Mouse (Mus musculus): ENCODE measurements around the gene Ttll3.

Gene Ttll3

GRCm38 (mm10) chr6:113388960-113389359 is at the start of gene Ttll3:
TSS of gene Ttll3 (plus strand) at chr6:113389260.
- in situ Hi-C loops (cut with MboI) = no loop called here

DNA sequence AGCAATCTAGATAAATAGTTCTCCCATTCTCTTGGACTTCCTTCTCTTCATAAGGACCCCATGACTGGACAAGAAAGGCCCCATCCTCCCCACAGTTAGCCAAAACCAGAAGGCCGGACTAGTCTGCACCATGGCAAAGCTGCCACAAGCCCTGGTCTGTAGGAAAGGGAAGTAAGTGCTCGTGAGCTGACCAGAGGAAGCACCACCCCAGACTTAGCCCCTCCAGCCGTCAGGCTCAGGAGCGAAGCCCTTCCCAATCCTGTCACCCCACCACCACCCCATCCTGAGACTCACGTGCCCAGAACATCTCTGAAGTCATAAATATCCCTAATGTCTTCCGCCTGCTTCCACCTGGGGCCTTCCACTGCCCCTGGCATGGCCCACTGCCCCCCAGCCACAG is 47.5 kb upstream of the Ttll3 start:
- in situ Hi-C loops (cut with MboI) = no loop called here

GRCm38 (mm10) chr6:113342297-113342696 is 46.8 kb upstream of the Ttll3 start:
- in situ Hi-C loops (cut with MboI) = no loop called here

- in situ Hi-C loops (cut with MboI) = no loop called here
Observed at GRCm38 (mm10) chr6:113343177-113344092, 45.6 kb upstream of the Ttll3 start, which contains the start of gene Camk1. TSS of gene Camk1 (minus strand) at chr6:113343984.

DNA sequence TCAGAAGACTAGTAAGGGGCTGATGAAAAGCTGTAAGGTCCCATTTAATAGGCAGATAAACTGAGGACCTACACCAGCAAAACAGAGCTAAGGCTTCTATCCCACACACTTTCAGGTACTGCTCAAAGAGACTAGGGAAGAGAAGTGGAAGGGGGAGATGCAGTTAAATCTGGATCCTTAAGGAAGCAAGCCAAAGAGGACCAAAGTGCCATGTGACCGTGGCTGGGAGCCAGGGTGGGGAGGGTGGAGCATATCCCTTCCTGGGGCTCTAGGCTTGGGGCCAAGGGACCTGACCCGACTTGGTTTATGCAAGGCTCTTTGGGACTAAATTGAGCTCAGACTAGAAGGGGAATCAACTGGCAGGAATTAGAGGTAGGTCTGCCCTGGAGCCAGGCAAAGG is 44.7 kb upstream of the Ttll3 start:
- in situ Hi-C loops (cut with MboI) = no loop called here

- in situ Hi-C loops (cut with MboI) = no loop called here
Observed at GRCm38 (mm10) chr6:113346897-113347296, 42.2 kb upstream of the Ttll3 start.

DNA sequence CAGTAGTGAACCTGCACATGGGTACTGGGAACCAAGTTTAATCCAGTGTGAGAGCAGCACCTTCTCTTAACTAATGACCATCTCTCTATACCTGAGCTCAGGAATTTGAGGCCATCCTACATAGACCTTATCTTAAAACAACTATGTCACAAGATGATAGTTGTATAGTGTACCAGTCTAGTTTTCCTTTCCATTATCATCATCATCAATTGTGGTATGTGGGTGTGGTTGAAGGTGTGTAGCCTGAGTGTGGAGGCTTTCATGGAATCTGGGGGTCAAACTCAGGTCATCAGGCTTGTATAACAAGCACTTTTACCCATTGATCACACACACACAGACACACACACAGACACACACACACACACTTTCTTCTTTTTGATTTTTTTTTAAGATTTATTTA is 38.5 kb upstream of the Ttll3 start:
- in situ Hi-C loops (cut with MboI) = no loop called here

- in situ Hi-C loops (cut with MboI) = no loop called here
Observed at GRCm38 (mm10) chr6:113351161-113351560, 37.9 kb upstream of the Ttll3 start.

DNA sequence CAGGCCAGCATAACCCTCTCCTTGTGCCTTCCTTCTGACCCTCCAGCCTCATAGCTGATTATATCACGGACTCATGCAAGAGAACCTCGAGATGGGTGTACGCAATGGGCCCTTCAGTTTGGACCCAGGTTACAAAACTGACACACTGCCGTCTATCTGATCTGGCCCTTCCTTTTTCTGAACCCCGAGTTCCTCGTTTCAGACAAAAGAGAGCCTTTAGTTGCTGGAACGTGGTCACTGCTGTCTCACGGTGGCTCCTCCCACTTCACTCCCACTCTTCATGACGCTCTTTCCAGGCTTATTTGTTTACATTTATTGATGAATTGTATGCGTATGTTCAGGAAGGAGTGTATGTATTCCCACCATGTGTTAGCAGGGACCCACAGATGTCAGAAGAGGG is 37.4 kb upstream of the Ttll3 start:
- in situ Hi-C loops (cut with MboI) = no loop called here

DNA sequence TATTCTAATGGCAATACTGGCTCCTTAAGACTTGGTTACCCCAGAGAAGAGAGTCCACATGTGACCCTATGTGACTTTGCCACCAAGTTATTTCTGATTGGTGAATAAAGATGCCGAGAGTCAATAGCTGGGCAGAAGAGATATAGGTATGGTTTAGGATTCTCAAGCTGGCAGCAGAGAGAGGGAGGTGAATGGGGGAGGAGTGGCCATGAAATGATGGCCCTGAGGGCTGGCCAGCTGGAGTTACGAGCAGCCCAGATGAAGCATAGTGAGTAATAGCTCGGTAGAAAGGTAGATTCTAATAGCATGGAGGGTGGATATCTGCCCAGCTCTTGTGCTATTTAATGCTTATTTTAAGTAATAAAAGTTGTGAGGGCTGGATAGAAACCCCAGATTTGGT is 36.2 kb upstream of the Ttll3 start:
- in situ Hi-C loops (cut with MboI) = no loop called here

DNA sequence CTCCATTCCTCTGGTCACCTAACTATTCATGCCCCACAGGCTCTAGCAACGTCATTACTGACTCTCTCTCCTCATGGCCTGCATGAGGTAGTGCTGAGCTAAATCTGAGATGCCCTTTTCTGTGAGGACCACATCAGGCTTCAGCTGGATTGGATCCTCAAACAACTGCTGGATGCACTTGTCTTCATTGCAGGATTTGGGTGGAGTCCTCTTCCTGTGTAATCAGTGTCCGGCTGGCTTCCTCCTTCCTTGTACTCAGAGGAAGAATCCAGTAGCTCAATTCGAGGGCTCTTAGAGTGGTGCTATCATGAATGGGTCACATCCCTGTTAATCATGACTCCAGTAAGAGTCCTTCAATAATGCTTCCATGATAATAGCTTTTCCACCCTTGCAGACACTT is 35.4 kb upstream of the Ttll3 start:
- in situ Hi-C loops (cut with MboI) = no loop called here

GRCm38 (mm10) chr6:113361476-113361875 is 27.6 kb upstream of the Ttll3 start:
- in situ Hi-C loops (cut with MboI) = no loop called here

- in situ Hi-C loops (cut with MboI) = no loop called here
Observed at GRCm38 (mm10) chr6:113362241-113362640, 26.8 kb upstream of the Ttll3 start.

DNA sequence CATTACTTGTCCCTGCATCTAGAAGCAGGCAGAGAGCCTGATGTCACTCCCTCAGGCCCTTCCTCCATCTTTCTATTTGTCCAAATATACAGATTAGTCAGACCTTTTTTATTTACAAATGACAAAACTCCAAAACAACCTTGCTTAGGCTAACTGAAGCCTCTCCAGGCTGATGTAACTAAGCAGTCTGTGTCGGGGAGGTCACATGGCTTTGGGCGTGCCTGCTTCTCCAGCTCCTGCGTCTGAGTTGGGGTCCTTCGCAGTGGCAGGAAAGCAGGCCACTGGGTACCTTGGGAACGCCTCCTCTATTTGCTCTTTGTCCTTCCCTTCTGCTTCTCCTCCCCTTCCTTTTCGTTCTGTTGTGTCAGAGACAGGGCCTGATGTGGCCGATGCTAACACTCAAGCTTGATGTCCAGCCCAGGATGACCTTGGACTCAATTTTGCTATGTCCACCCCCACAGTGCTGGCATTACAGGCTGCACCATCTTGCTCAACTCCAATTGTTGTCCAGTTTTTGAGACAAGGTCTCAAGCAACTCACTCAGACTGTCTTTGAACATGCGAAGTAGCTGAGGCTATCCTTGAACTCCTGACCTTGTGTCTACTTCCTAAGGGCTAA is 24.4 kb upstream of the Ttll3 start:
- in situ Hi-C loops (cut with MboI) = no loop called here

DNA sequence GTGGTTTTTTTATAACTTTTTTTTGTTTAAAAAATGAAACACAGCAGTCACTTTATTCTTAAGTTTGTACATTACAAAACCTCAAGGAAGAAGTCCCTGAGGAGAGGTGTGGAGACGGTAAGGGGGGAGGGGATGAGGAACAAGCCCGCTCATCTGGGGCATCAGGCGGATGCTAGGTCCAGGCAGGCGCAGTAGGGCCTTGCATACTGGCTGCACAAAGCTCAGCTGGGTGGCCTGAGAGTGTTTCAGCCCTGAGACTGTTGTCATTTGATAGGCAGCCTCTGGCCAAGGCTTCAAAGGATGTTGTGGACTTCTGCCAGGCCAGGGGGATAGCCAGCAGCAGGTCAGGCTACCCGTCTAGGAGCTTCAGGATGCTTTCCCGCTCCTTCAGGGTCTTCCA is 22.4 kb upstream of the Ttll3 start:
- in situ Hi-C loops (cut with MboI) = no loop called here

DNA sequence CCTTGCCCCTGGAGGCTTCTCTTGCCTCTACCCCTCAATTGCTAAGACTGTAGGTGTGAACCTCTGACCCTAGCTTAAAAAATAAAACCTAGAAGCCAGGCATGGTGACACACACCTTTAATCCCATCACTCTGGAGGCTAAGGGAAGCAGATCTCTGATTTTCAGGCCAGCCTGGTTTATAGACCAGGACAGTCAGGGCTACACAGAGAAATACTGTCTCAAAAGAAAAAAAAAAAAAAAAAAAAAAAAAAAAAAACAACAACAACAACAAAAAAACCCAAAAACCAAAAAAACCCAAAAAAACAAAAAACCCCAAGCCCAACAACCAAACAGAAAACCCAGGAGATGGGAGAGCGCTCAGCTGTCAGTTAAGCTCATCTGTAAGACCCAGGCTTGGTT is 21.5 kb upstream of the Ttll3 start:
- in situ Hi-C loops (cut with MboI) = no loop called here

DNA sequence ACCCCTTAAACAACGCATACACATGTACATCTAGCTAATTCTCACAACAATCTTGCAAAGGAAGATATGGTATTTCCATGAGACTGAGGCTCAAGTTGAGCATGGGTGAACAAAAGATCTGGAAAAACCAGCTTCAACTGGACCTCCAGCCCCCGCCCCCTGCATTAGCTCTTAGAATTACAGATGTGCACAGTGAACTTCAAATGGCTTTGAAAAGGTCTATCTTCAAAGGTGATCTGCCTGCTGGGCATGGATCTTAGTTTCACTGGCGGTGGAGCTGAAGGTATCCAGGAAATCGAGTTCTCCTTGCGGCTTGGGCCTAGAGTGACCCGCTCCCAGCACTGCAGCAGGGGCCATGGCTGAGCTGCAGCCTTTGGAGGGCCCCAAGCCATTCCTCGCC is 20.9 kb upstream of the Ttll3 start:
- in situ Hi-C loops (cut with MboI) = no loop called here

DNA sequence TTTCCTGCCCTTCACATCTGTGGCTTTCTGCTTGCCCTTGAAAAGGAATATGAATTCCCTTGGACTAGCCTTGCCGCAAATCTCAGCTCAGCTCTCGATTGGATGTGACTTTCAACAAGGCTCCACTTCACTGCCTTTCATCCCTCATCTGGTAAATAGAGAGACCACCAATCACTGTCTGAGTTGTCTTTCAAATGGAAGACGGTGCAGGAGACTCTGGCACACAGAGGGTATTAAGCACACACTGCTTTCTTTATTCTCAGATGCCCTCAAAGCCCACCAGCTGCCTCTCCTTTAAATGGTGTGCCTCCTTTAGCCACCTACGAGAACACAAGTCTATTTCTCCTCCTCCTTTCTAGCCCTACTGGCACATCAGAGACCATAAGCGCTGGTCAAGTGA is 20.5 kb upstream of the Ttll3 start:
- in situ Hi-C loops (cut with MboI) = no loop called here

- in situ Hi-C loops (cut with MboI) = no loop called here
Observed at GRCm38 (mm10) chr6:113370194-113370929, 18.7 kb upstream of the Ttll3 start.

- in situ Hi-C loops (cut with MboI) = no loop called here
Observed at GRCm38 (mm10) chr6:113373491-113373890, 15.6 kb upstream of the Ttll3 start.

DNA sequence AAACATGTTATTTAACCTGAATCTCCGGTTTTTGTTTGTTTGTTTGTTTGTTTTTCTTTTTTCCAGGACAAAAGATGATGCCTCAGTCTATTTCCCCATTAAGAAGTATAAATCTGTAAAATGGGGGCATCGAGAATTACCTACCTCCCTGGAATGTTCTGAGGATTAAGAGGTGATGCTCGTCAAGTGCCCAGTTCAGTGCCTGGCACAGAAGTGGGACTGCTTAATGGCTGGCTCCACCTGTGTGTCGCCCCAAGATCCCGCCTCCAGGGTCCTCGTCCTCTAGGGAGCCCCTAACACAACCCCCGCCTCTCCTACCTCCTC is 11.9 kb upstream of the Ttll3 start:
- in situ Hi-C loops (cut with MboI) = loop anchor here (5.0 kb wide), 1 partner anchor 50 kb away; the partner anchor contains the start of gene Ogg1

DNA sequence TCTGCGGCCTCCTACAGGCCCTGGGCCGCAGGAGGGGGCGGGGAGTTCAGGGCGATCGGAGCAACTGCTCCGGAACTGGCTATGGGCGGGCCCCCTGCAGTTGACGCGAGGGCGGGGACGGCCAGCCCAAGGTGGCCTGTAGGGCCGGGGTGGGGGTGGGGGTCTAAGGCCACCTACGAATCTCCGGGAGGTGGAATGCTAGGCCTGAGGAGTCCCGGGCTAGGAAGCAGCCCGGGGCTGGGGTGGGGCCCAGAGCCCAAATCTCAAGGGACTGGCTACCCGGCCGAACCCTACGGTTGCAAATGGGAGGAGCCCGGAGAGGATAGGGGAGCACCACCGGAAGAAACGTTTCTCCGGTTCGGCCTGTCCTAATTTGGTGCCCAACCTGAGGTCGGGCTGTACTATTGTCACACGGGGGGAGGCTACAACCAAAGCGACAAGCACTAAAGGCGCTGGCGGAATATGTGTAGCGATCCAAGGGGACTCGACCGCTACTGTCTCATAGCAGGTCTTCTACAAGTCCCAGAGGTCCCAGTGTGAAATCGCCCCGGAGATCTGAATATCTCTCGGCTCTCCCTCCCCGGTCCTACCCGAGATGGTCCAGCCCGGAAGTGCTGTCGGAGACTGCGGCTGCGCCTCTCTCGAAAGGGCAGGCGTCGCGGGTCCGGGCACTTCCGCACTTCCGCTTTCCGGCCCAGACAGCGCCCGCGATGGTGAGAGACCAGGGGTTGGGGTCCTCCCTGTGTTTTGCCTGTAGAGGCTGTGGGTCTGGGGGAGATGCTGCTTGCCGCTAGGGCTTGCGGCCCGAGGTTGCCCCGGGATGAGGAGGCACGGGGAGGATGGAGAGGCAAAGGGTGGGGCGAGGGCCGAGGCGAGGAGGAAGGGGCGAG is 11.3 kb upstream of the Ttll3 start, which contains the start of the genes Tada3 and Arpc4:
Gene Tada3 (minus strand): TSS at position 388 of the 890 bp plus-strand sequence.
Gene Arpc4 (plus strand): TSS at position 620 of the 890 bp plus-strand sequence.
- in situ Hi-C loops (cut with MboI) = loop anchor here (5.0 kb wide), 1 partner anchor 50 kb away; the partner anchor contains the start of gene Ogg1

Measured in mature B cell (primary cell).